Mouse (Mus musculus) bone marrow, adult 2 months (tissue): Measurements from ENCODE around the gene Wdfy2.

Experiments used
- CTCF ChIP-seq: fragments of 200-500 bp; IDR thresholded peaks from 2 replicates; pipeline ENCODE4 v1.5.1; 2011; ENCODE audit warnings: low read length, control low read depth; ENCODE audit not compliant: control insufficient read depth, insufficient read depth
- POLR2A ChIP-seq: fragments of 200-500 bp; IDR thresholded peaks from 2 replicates; pipeline ENCODE4 v1.6.1; 2011; ENCODE audit warnings: low read depth, mild to moderate bottlenecking, control low read depth, low read length, borderline replicate concordance; ENCODE audit not compliant: control insufficient read depth

DNA sequence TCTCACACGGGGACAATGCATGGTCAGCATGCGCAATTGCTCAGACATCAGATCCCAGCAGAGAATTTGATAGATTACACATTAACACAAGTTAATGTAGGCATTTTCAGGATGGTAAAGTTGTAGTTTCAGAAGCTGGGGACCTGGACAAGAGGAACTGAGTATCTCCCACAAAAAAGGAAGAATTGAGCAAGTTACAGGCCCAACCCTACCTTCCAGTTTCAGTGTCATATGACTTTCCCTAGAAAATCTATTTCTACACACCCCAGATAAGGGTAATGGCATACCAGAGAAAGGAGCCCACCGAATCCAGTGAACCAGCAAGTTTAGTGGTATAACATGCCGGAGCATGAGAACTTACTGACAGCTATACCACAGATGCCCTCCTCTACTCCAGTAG is 126.2 kb downstream of the Wdfy2 start:
- no peak for TF ChIP-seq POLR2A
- TF ChIP-seq CTCF = no peak
